Mouse (Mus musculus): ENCODE results near the gene Slc7a14. TPM values are rescaled to one million over a fixed set of nuclear protein-coding genes. Genes with fewer than 3 reads are reported as not detected.
A peak's percentile ranks its signal among the peaks of the same experiment; 100 is the strongest.

Gene Slc7a14
- polyA plus RNA-seq, 1 experiment from 2014 or later, result 0.54 TPM

GRCm38 (mm10) chr3:31260964-31261346, 49.2 kb downstream of the Slc7a14 start:
- Histone ChIP-seq H3K4me3 (no peak overlapping the region), H3K36me3 (no peaks in the 10 kb centered on the region), H3K9ac (no peak overlapping the region), H3K4me1 (replicated peaks) (peaks cover 27% of the 10 kb centered on the region), H3K27ac (ENCODE audit: poor library complexity, severe bottlenecking) (peak overlapping the region; percentile 41; the same call in 1 of the 2 replicates), H3K27me3 (replicated peaks) (no peaks in the 10 kb centered on the region), H3K9me3 (replicated peaks) (0 out of 2 replicates have a peak, but pooled peaks cover 2% of the 10 kb centered on the region), H3K4me2 (no peak overlapping the region)
- ATAC-seq (ENCODE audit: insufficient number of reproducible peaks, low FRiP score), result no peak
- 57% methylated on average over 3 of the region's 3 CpGs for WGBS

DNA sequence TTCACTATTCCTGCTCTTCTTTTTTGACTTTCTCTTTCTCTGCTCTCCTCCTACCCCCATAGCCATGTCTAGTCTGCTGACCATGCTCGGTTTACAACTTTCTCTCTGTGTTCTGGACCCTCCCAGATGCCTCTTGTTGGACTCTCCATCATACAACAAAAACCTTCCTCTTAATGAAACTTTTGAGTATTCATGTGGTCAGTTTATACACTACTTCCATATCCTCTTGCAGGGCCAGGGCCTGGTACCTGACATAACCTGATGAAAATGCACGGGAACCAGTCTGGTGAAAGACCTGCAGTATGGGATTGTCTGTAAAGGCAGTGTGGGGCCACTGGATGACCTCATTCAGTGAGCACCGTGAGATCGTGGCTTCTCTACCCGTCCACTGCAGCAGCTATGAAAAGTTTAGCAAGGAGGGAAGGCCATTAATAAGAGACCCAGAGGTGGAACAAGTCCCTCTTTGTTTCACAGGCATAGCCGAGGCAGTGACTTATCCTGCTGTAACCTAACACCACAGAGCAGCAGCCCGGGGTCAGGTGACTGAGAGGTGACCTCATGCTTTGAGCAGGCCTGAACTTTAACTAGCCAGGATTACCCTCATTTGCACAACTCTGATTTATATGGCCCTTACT, 49.7 kb downstream of the Slc7a14 start:
- ATAC-seq (ENCODE audit: insufficient number of reproducible peaks, low FRiP score), result peak; percentile 78
- H3K36me3 ChIP-seq, result no peaks in the 10 kb centered on the region
- WGBS, result 20% methylated on average over 7 of the region's 7 CpGs
- peaks cover 25% of the 10 kb centered on the region for H3K4me1 ChIP-seq (replicated peaks)
- H3K27me3 ChIP-seq (replicated peaks), result no peaks in the 10 kb centered on the region
- no peak overlapping the region for H3K4me3 ChIP-seq
- 0 out of 2 replicates have a peak, but pooled peaks cover 2% of the 10 kb centered on the region for H3K9me3 ChIP-seq (replicated peaks)
- no peak overlapping the region for H3K4me2 ChIP-seq
- H3K27ac ChIP-seq (ENCODE audit: poor library complexity, severe bottlenecking), result peak overlapping the region; percentile 41
- H3K9ac ChIP-seq, result no peak overlapping the region

- H3K9me3 ChIP-seq (replicated peaks), result 0 out of 2 replicates have a peak, but pooled peaks cover 2% of the 10 kb centered on the region
- peak; percentile 27; the same call in 1 of the 2 replicates for ATAC-seq (ENCODE audit: insufficient number of reproducible peaks, low FRiP score)
- H3K4me1 ChIP-seq (replicated peaks), result peaks cover 25% of the 10 kb centered on the region
- 43% methylated on average over 7 of the region's 7 CpGs for WGBS
- no peak overlapping the region for H3K4me2 ChIP-seq
- peak overlapping the region; percentile 24 for H3K27ac ChIP-seq (ENCODE audit: poor library complexity, severe bottlenecking)
- no peak overlapping the region for H3K4me3 ChIP-seq
- H3K36me3 ChIP-seq, result no peaks in the 10 kb centered on the region
- no peaks in the 10 kb centered on the region for H3K27me3 ChIP-seq (replicated peaks)
- H3K9ac ChIP-seq, result no peak overlapping the region
Measured at GRCm38 (mm10) chr3:31259553-31260255, 50.5 kb downstream of the Slc7a14 start.

DNA sequence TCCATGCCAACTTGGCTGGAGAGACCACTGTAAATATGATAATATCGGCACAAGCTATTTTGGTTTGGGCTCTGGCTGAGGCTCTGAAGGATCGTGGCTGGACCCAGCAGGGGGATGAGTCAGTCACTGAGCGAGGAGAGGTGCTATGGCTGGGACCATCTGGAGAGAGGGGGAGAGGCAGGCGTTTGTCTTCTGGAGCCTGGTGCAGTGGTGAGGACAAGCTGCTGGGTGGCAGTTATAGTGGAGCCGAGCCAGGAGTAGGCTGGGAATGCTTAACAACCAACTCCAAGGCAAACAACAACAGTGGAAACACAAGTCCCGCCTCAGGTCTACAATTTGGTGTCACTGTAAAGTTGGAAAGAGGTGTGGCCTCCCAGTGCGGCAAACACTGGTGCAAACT, 55.8 kb downstream of the Slc7a14 start:
- H3K4me2 ChIP-seq, result no peak overlapping the region
- H3K4me1 ChIP-seq (replicated peaks), result no peaks in the 10 kb centered on the region
- H3K27ac ChIP-seq (ENCODE audit: poor library complexity, severe bottlenecking), result no peak overlapping the region
- 0 out of 2 replicates have a peak, but pooled peaks cover 2% of the 10 kb centered on the region for H3K9me3 ChIP-seq (replicated peaks)
- WGBS, result 60% methylated on average over 7 of the region's 7 CpGs
- ATAC-seq (ENCODE audit: insufficient number of reproducible peaks, low FRiP score), result 0 out of 2 replicates have a peak, but pooled peaks have one; percentile 27
- H3K36me3 ChIP-seq, result no peaks in the 10 kb centered on the region
- H3K9ac ChIP-seq, result no peak overlapping the region
- no peaks in the 10 kb centered on the region for H3K27me3 ChIP-seq (replicated peaks)
- no peak overlapping the region for H3K4me3 ChIP-seq

DNA sequence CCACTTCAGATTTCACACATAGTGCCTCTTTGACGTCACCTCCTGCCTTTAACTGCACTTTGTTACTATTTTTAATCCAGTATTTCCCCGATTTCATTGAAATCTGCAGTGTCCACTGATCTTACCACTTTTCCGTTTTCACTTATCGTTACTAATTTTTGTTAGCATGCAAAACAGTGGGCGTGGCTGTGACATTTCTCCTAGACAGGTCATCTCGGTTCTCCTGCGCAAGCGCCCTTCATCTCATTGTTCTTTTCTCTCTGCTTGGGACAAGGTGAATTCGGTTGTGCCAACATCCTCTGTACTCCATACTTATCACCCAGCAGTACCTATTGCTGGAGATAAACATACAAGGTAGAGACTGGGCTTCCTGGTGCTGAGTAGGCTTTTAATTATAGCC, 56.3 kb downstream of the Slc7a14 start:
- Histone ChIP-seq H3K27ac (ENCODE audit: poor library complexity, severe bottlenecking) (no peak overlapping the region), H3K27me3 (replicated peaks) (no peaks in the 10 kb centered on the region), H3K36me3 (no peaks in the 10 kb centered on the region), H3K9ac (no peak overlapping the region), H3K4me3 (no peak overlapping the region), H3K4me2 (no peak overlapping the region), H3K9me3 (replicated peaks) (0 out of 2 replicates have a peak, but pooled peaks cover 2% of the 10 kb centered on the region), H3K4me1 (replicated peaks) (no peaks in the 10 kb centered on the region)
- WGBS, result 71% methylated on average over 9 of the region's 9 CpGs
- ATAC-seq (ENCODE audit: insufficient number of reproducible peaks, low FRiP score), result no peak

DNA sequence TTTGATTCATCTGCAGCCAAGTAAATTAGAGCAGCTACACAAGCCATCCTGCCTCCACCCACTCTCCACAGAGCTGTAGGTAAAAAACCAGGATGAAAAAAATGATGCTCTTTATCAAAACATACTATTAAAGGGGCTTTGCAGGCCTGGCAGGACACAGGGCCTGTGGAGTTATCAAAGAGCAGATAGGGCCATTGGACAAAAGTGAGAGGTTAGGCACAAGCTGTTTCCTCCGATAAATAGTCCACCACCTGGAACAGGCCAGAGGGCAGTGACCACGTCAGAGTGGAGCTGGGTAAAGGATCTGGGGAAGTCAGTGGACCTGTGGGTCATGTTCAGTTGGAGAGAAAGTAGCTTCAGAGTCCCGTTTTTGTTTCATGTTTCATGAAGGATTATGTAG, 57.6 kb downstream of the Slc7a14 start:
- Histone ChIP-seq H3K4me1 (replicated peaks) (no peaks in the 10 kb centered on the region), H3K9me3 (replicated peaks) (no peaks in the 10 kb centered on the region), H3K9ac (no peak overlapping the region), H3K4me3 (no peak overlapping the region), H3K36me3 (no peaks in the 10 kb centered on the region), H3K4me2 (no peak overlapping the region), H3K27me3 (replicated peaks) (no peaks in the 10 kb centered on the region; the same call in 1 of the 2 replicates), H3K27ac (ENCODE audit: poor library complexity, severe bottlenecking) (no peak overlapping the region)
- ATAC-seq (ENCODE audit: insufficient number of reproducible peaks, low FRiP score), result peak; percentile 58; the same call in 1 of the 2 replicates
- WGBS, result 55% methylated on average over 3 of the region's 3 CpGs

DNA sequence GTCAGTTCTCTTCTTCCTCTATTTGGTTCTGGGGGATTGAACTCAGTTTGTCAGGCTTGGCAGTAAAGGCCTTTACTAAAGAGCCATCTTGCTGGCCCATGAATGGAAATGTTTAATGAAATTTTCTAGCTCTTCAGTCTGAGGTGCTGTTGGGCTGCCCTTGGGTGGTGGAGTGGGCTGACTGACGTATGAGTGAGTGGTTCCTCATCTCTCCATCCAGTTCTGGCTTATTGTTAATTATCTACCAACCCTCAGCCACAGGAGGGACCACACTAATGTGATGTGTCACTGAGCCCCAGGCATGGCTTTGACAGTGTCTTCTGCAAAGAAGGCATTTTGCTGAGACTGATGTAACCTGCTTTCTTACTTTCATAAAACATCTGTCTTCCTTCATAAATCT, 66.7 kb downstream of the Slc7a14 start:
- H3K27ac ChIP-seq (ENCODE audit: poor library complexity, severe bottlenecking), result no peak overlapping the region
- peaks cover 10% of the 10 kb centered on the region for H3K27me3 ChIP-seq (replicated peaks)
- H3K9me3 ChIP-seq (replicated peaks), result no peaks in the 10 kb centered on the region
- H3K9ac ChIP-seq, result no peak overlapping the region
- H3K4me2 ChIP-seq, result no peak overlapping the region
- no peak for ATAC-seq (ENCODE audit: insufficient number of reproducible peaks, low FRiP score)
- 61% methylated on average over 1 of the region's 1 CpGs for WGBS
- H3K4me3 ChIP-seq, result no peak overlapping the region
- no peaks in the 10 kb centered on the region for H3K36me3 ChIP-seq
- peaks cover 11% of the 10 kb centered on the region; the same call in 1 of the 2 replicates for H3K4me1 ChIP-seq (replicated peaks)

DNA sequence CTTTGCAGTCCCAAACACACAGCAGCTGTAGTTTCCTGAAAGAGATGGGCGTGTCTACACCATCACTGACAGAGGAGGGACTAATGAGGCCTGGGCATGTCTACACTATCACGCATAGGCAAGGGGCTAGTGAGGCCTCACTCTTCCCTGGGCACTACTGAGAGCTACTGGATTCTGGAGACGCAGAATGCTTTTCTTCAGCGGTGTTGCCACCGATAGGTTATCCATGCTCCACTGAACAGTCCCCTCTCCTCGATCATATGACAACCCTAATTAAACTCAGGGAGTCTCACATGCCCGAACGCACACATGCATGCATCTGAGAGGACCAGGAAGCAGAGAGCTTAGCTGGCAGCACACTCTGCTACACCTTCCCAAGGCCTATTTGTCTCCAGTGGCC, 69.3 kb downstream of the Slc7a14 start:
- no peak overlapping the region for H3K27ac ChIP-seq (ENCODE audit: poor library complexity, severe bottlenecking)
- no peak overlapping the region for H3K4me3 ChIP-seq
- no peak overlapping the region for H3K4me2 ChIP-seq
- no peaks in the 10 kb centered on the region for H3K36me3 ChIP-seq
- H3K27me3 ChIP-seq (replicated peaks), result peaks cover 12% of the 10 kb centered on the region
- H3K4me1 ChIP-seq (replicated peaks), result peaks cover 11% of the 10 kb centered on the region; the same call in 1 of the 2 replicates
- no peak for ATAC-seq (ENCODE audit: insufficient number of reproducible peaks, low FRiP score)
- 86% methylated on average over 8 of the region's 8 CpGs for WGBS
- no peaks in the 10 kb centered on the region for H3K9me3 ChIP-seq (replicated peaks)
- no peak overlapping the region for H3K9ac ChIP-seq

GRCm38 (mm10) chr3:31239645-31240044, 70.5 kb downstream of the Slc7a14 start:
- H3K9ac ChIP-seq, result no peak overlapping the region
- ATAC-seq (ENCODE audit: insufficient number of reproducible peaks, low FRiP score), result no peak
- no peak overlapping the region for H3K4me3 ChIP-seq
- WGBS, result 91% methylated on average over 3 of the region's 3 CpGs
- H3K27me3 ChIP-seq (replicated peaks), result peaks cover 12% of the 10 kb centered on the region
- peaks cover 1% of the 10 kb centered on the region; the same call in 1 of the 2 replicates for H3K4me1 ChIP-seq (replicated peaks)
- H3K4me2 ChIP-seq, result no peak overlapping the region
- no peaks in the 10 kb centered on the region for H3K9me3 ChIP-seq (replicated peaks)
- no peaks in the 10 kb centered on the region for H3K36me3 ChIP-seq
- H3K27ac ChIP-seq (ENCODE audit: poor library complexity, severe bottlenecking), result no peak overlapping the region

- H3K4me3 ChIP-seq, result no peak overlapping the region
- H3K4me2 ChIP-seq, result no peak overlapping the region
- peaks cover 12% of the 10 kb centered on the region for H3K27me3 ChIP-seq (replicated peaks)
- no peaks in the 10 kb centered on the region for H3K9me3 ChIP-seq (replicated peaks)
- ATAC-seq (ENCODE audit: insufficient number of reproducible peaks, low FRiP score), result no peak
- H3K4me1 ChIP-seq (replicated peaks), result no peaks in the 10 kb centered on the region
- H3K9ac ChIP-seq, result no peak overlapping the region
- WGBS, result 47% methylated on average over 3 of the region's 3 CpGs
- no peak overlapping the region for H3K27ac ChIP-seq (ENCODE audit: poor library complexity, severe bottlenecking)
- no peaks in the 10 kb centered on the region for H3K36me3 ChIP-seq
Measured at GRCm38 (mm10) chr3:31237936-31238335, 72.2 kb downstream of the Slc7a14 start.

- no peaks in the 10 kb centered on the region for H3K36me3 ChIP-seq
- WGBS, result 72% methylated on average over 3 of the region's 3 CpGs
- H3K4me3 ChIP-seq, result no peak overlapping the region
- H3K27ac ChIP-seq (ENCODE audit: poor library complexity, severe bottlenecking), result no peak overlapping the region
- no peak for ATAC-seq (ENCODE audit: insufficient number of reproducible peaks, low FRiP score)
- no peaks in the 10 kb centered on the region for H3K4me1 ChIP-seq (replicated peaks)
- H3K9me3 ChIP-seq (replicated peaks), result no peaks in the 10 kb centered on the region
- H3K27me3 ChIP-seq (replicated peaks), result peaks cover 12% of the 10 kb centered on the region
- H3K9ac ChIP-seq, result no peak overlapping the region
- H3K4me2 ChIP-seq, result no peak overlapping the region
Measured at GRCm38 (mm10) chr3:31236146-31236545, 74.0 kb downstream of the Slc7a14 start.
